Mouse (Mus musculus) urinary bladder, postnatal 36 days (tissue): ENCODE measurements around the gene Phldb2.
A peak's percentile ranks its signal among the peaks of the same experiment; 100 is the strongest.

Source experiments
- DNase-seq, 2 experiments: peaks; one replicate each; pipeline ENCODE4 v3.0.0; 2022; ENCODE audit warnings: low spot score in 2 of 2, mixed read lengths in 1 of 2

Gene Phldb2

GRCm38 (mm10) chr16:45795188-45795693 is 158.2 kb downstream of the Phldb2 start:
- no peak for DNase-seq

- no peak for DNase-seq
These were observed 160.6 kb downstream of the Phldb2 start for GRCm38 (mm10) chr16:45792781-45793180.

DNA sequence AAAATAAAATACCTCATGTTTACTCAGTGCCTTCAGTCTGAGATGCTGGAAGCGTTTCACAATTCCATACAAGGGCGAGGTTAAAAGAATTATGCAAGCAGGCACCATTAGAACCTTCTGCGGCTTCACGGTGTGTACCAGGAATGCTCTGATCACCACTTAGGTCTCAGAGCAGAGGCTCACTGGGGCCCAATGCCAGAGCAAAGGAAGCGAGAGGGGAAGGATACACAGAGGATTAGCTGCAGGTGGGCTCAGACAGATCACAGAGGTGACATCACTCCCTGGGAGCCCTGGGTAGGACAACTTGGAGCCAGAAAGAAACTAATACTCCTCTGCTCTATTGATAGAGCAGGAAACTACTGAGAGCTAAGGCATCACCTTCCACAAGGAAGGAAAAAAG is 162.1 kb downstream of the Phldb2 start:
- no peak for DNase-seq

DNA sequence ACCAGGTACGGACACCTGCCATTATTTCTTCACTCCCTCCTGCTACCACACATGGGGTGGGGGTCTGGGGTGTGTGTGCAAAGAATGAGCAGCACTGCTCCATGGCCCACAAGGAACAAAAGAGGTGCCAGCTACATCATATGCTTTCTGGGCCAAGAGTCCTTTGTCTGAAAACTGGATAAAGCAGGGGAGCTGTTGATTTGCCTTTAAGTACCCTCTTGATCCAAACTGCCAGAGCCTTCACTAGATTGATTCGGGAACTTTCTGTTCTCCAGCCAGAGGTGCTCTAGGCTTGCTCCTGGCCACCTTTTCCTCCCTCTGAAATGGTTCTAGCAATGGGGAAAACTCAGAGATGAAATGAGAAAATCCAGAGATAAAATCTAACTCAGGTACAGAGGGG is 164.1 kb downstream of the Phldb2 start:
- no peak for DNase-seq

DNA sequence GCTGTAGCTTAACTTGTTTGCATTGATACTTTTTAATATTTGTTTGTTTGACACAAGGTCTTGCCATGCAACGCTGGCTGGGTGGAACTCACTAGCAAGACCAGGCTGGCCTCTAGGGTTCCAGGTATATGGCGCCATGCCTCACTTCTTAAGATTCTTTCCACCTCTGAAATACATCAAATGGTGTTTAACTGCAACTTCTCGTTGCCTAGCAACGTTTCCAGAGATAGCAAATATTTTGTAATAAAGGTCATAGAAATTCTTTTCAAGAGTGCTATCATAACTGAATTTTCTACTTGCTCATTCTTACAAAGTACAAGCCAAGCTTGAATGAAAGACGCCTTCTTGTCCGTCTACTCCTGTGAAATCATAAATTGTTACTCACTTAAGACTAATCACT is 165.7 kb downstream of the Phldb2 start:
- no peak for DNase-seq

DNA sequence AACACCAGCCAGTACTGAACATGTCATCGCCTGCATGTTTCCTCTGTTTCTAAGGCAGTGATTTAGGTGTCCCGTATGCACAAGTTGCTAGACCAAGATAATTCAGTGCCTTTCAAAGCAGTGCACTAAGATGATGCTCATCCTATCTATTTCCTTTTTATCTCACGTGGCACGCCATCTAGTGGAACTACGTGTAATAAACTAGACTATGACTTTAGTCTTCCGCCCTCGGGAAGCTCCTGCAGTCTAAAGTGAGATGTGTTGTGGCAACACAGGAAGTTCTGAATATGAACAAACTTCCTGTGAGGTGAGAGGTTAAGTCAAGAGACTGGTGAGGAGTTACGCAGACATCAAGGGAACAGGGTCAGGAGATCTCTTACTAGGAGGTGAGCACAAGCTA is 166.8 kb downstream of the Phldb2 start:
- DNase-seq = no peak

DNA sequence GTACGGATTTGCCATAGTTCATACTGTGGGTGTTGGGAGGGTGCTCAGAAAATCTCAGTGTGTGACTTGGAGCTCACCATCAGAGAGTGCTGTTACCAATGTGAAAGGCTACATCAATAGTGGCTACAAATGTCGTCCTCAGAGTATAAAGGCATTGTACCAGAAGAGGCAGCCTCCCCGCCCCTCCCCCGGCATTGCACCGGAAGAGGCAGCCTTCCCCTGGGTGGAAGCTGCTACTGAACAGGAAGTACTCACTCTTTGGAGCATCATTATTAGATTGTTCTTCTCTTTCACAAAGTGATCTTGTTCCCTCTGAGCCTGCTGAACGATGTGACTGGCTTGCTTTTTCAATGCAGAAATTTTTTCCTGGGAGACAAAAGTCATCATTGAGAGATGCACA is 173.4 kb downstream of the Phldb2 start:
- DNase-seq = no peak

DNA sequence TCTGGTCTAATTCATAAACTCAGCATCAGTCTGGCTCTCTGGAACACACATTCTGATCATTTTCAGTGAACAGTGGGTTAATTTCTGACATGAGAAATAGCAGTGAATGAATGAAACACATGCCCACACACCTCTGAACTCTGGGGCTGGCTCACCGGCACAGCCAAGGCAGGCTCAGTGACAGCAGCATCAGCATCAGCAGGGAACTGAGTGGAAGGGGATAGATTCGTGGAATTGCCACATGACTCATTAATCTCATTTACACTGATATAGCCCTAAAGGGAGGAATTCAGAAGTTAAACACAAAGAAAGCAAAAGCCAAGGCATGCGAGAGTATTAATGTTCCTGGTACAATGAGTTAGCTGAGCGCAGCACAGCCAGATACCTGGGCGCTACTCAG is 178.6 kb downstream of the Phldb2 start:
- no peak for DNase-seq

DNA sequence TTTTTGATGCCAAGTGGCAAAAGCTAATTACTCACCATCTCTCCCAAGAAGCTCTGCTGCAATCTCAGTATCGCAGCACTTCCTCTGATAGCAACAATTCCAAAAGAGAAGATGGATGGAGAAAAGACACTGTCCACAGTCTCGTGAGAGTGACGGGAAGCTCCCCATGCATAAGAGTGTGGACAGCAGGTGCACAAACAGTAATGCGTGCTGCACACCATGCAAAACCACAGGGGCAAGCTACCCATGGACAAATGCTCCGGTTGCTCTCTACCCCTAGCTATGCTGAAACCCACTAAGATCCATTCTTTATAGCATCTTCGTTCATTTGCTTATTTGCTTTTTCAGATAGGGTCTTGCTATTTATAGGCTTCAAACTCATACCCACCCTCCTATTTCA is 182.5 kb downstream of the Phldb2 start:
- DNase-seq = no peak

- DNase-seq = no peak
These were observed 185.4 kb downstream of the Phldb2 start for GRCm38 (mm10) chr16:45767853-45768640.

DNA sequence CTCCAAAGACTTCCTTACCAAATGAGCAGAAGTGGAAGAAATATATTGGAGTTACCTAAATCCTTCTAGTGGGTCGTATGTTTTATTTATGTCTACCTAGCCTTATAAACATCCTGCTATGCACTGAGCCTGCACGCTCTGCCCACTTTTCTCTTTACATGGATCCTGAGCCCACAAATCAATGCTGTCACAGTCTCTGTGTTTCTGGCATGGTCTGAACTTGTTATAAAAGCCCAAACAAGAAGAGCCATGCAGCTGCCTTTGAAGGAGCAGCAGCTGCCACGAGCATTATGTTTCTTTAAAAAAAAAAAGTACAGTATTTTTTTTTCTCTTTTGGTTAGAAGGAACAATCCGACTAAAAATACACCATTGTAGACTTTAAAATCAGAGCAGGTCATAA is 186.0 kb downstream of the Phldb2 start:
- no peak for DNase-seq

- no peak for DNase-seq
These were observed 187.4 kb downstream of the Phldb2 start for GRCm38 (mm10) chr16:45765801-45766494.

DNA sequence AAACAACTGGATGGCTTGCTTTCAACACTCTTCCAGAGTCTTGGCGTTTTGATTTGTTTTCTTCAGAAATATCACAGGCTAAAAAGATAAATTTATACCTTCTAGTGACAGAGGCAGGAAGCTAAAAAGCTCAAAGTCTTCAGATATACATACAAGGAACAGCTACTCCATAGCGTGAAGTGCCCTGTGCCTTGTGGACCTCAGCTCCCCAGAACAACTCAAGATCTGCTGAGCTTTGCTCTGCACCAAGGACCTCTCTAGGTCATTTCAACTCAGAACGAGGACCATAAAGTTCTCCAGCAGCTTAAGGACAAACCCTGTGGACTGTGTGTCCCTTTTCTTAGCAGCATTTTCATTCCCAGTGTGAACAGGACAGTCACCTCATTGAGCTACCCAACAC is 188.3 kb downstream of the Phldb2 start:
- DNase-seq = no peak

DNA sequence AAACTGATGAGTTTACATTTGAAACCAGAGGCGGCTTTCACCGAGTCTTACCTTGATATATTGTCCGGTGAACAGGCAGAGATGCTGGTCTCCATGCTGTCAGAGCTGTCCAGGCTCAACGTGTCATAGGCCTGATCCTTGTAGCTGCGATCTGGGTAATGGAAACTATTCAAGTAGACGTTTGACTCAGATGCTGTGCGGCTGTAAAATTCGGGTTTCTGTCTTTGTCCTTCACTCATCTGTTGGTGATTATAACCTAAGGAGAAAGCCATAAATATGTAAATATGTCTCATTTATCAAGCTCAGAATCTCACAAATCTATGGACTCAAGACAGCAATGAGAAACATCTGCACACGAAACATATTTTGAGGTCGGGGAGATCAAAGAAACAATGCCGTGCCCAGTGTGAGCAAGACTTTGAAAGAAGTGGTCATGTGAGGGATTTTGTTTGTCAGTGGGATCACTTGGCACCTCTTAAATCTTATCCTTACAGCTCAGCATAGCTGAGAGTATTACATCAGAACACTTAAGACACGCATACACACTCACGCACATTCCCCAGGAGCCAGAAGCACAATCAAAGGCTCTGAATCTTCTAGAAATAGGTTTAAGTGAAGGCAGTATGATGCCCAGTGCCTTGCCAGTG is 190.4 kb downstream of the Phldb2 start:
- no peak for DNase-seq

- no peak for DNase-seq
These were observed 192.0 kb downstream of the Phldb2 start for GRCm38 (mm10) chr16:45761425-45761824.

DNA sequence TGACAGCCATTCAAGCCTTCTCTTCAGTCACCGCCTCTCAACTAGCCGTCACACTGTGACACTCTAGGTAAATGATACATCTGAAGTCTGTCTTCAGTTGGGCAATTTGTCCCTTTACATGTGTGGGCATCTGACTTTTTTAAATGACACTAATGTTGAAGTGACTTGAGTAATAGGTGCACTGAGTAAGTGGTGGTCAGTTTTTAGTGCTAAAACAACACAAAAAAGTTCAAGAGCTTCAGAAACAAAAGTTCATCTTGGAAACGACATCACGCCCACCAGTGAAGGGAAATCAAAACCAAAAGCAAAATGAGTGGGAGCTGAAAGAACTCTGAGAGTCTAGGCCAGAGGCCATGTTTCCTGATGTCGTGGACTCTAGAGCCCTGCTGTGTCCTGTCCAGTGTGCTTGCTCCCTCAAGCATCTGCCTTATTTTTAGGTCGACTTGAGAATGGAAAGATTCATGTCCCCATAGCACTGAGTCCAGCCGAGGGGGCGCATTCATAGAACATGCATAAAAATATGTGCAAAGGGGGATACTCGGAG is 194.6 kb downstream of the Phldb2 start:
- no peak for DNase-seq

DNA sequence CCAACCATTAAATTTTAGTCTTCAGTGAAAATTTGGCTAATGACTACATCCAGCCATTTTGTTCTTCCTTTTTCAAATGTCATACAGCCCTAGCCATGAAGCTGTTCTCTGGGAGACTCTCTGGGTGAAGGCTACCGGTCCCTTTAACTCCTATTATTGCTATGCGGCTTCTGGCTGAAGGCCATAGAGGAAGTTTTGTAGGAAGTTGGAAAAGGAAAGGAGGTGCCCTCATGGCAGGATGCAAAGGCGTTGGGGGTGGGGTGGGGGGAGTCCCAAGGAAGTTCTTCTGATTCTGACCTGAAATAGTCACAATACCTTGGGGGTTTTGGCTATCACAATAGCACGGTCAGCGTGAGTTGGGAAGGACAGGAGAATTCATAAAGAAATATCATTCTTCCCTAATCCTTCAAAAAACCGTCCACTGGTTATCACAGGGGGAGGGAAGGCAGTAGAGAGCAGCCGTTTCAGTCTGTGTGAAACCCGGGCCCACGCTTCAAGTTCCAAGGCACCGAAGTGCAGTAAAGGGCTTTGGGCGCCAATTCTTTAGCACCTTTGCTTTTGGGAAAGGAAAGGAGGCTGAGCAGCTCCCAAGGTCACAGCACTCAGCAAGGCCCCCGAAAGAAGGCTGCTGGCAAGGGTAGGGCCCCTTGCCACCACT is 195.8 kb downstream of the Phldb2 start:
- DNase-seq = no peak

- no peak for DNase-seq
These were observed 196.5 kb downstream of the Phldb2 start for GRCm38 (mm10) chr16:45756855-45757254.

DNA sequence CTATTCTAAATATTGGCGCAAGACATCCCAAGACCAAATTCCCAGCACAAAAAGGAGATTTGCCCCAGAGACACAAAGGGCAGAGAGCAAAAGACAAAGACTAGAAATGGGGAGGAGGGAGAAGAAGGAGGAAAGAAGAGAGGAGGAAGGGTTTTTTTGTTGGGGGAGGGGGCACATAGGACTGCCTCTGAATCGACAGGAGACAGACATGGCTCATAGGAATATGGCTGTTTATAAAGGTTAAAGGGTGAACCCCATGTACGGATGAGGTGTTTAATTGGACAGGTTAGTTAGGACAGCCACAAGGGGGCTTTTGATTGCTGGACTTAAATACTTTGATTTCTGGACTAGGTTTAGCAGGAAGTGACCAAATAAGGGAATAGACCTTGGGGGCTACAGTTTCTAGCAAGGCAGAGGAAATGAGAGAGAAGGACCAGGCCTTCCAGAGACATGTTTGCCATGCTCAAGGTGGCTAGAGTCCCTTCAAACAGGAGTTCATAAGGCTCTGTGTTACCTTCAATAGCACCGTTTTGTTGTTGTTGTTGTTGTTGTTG is 209.7 kb downstream of the Phldb2 start:
- no peak for DNase-seq

- peak; percentile 93 for DNase-seq
These were observed 210.6 kb downstream of the Phldb2 start, which contains the start of gene Abhd10 for GRCm38 (mm10) chr16:45742615-45743476. Abhd10 (minus strand) TSS chr16:45742955.
